Mouse (Mus musculus) gastrocnemius, postnatal 14 days (tissue): Measurements from ENCODE around the gene Ifitm1. TPM values are rescaled to one million over a fixed set of nuclear protein-coding genes. Genes with fewer than 3 reads are reported as not detected.
"Not testable (repeated sequence)": the region's sequence is repeated elsewhere in the genome, so short reads cannot be mapped to it uniquely, and the experiment has no call there.

Source experiments
- DNase-seq: peaks from one replicate; pipeline ENCODE4 v3.0.0; 2021; ENCODE audit warnings: mixed read lengths
- intact Hi-C: fragments of 180-260 bp; cut with DNase I; formaldehyde crosslinking; loops from one replicate; pipeline ENCODE4 v1.15.1; 2025; ENCODE audit warnings: low total_unique reads
- total RNA-seq, 2 experiments: library from RNA; stranded (reverse); gene quantifications; 2 replicates each; pipeline ENCODE4 v1.2.3; 2021

The Ifitm1 gene
- total RNA-seq, 2 experiments from 2014 or later: 1.3 to 1.4 TPM

GRCm38 (mm10) chr7:140949255-140949654 is 17.8 kb upstream of the Ifitm1 start:
- intact Hi-C loops: no loop called here

GRCm38 (mm10) chr7:140949824-140950530 is 17.0 kb upstream of the Ifitm1 start, which contains the start of gene Ifitm5:
TSS of gene Ifitm5 (minus strand) at chr7:140950291.
- intact Hi-C loops: no loop called here
- no peak for DNase-seq

More at GRCm38 (mm10) chr7:140949255-140949654, 17.8 kb upstream of the Ifitm1 start:
- no peak for DNase-seq

GRCm38 (mm10) chr7:140951051-140951450 is 16.0 kb upstream of the Ifitm1 start:
- DNase-seq: peak; percentile 48
- intact Hi-C loops: no loop called here

GRCm38 (mm10) chr7:140951765-140952164 is 15.3 kb upstream of the Ifitm1 start:
- intact Hi-C loops: no loop called here
- no peak for DNase-seq

GRCm38 (mm10) chr7:140952441-140952840 is 14.6 kb upstream of the Ifitm1 start:
- DNase-seq: no peak

GRCm38 (mm10) chr7:140953133-140953532 is 13.9 kb upstream of the Ifitm1 start:
- intact Hi-C loops: no loop called here
- DNase-seq: no peak

More at GRCm38 (mm10) chr7:140952441-140952840, 14.6 kb upstream of the Ifitm1 start:
- intact Hi-C loops: no loop called here

- DNase-seq: no peak
- intact Hi-C loops: no loop called here
Measured at GRCm38 (mm10) chr7:140953800-140954732, 13.0 kb upstream of the Ifitm1 start.

- DNase-seq: no peak
- intact Hi-C loops: no loop called here
Measured at GRCm38 (mm10) chr7:140954733-140955071, 12.3 kb upstream of the Ifitm1 start.

- DNase-seq: no peak
- intact Hi-C loops: no loop called here
Measured at GRCm38 (mm10) chr7:140955342-140955741, 11.7 kb upstream of the Ifitm1 start.

GRCm38 (mm10) chr7:140955758-140956555 is 11.1 kb upstream of the Ifitm1 start, which contains the start of the genes Gm45717 and Ifitm2:
TSS of gene Gm45717 (minus strand) at chr7:140955937.
TSS of gene Ifitm2 (minus strand) at chr7:140955987.
- peak; percentile 85 for DNase-seq
- intact Hi-C loops: no loop called here

- intact Hi-C loops: no loop called here
- no peak for DNase-seq
Measured at GRCm38 (mm10) chr7:140956556-140956869, 10.5 kb upstream of the Ifitm1 start.

GRCm38 (mm10) chr7:140959181-140959901 is 7.7 kb upstream of the Ifitm1 start:
- intact Hi-C loops: no loop called here
- DNase-seq: peak; percentile 33

GRCm38 (mm10) chr7:140960026-140960425 is 7.0 kb upstream of the Ifitm1 start:
- intact Hi-C loops: loop anchor here (5.0 kb wide), 1 partner anchor 87 kb away; no protein-coding TSS in a partner anchor
- no peak for DNase-seq

- no peak for DNase-seq
- intact Hi-C loops: loop anchor here (5.0 kb wide), 1 partner anchor 86 kb away; no protein-coding TSS in a partner anchor
Measured at GRCm38 (mm10) chr7:140961416-140961815, 5.6 kb upstream of the Ifitm1 start.

- intact Hi-C loops: loop anchor here (5.0 kb wide), 1 partner anchor 85 kb away; no protein-coding TSS in a partner anchor
- DNase-seq: no peak
Measured at GRCm38 (mm10) chr7:140962733-140963132, 4.3 kb upstream of the Ifitm1 start.

- intact Hi-C loops: no loop called here
- DNase-seq: no peak
Measured at GRCm38 (mm10) chr7:140967862-140968591, 1.0 kb downstream of the Ifitm1 start.

- DNase-seq, intact Hi-C loops: not testable (repeated sequence)
Measured at GRCm38 (mm10) chr7:140968710-140969109, 1.7 kb downstream of the Ifitm1 start.

- no peak for DNase-seq
- intact Hi-C loops: no loop called here
Measured at GRCm38 (mm10) chr7:140970931-140971330, 3.9 kb downstream of the Ifitm1 start.
